Mouse (Mus musculus) lung, adult 2 months (tissue): ENCODE results near the gene Ermard. TPM values are rescaled to one million over a fixed set of nuclear protein-coding genes. Genes with fewer than 3 reads are reported as not detected.

Experiments used
- DNase-seq: peaks from one replicate; pipeline ENCODE4 v3.0.0; 2022
- H3K4me1 ChIP-seq: fragments of 200-500 bp; 2 replicates; pipeline ENCODE4 v1.6.1; 2011; ENCODE audit warnings: low read length; ENCODE audit not compliant: control insufficient read depth, insufficient read depth
- H3K4me3 ChIP-seq: fragments of 200-500 bp; replicated peaks from 2 replicates; pipeline ENCODE3; 2011; ENCODE audit warnings: low read depth, mild to moderate bottlenecking, control low read depth, low read length; ENCODE audit errors: extremely low read depth
- CTCF ChIP-seq: fragments of 200-500 bp; IDR thresholded peaks from 2 replicates; pipeline ENCODE4 v1.5.1; 2011; ENCODE audit warnings: mild to moderate bottlenecking, low read length, control low read depth; ENCODE audit not compliant: insufficient read depth
- POLR2A ChIP-seq: fragments of 200-500 bp; IDR thresholded peaks from 2 replicates; pipeline ENCODE4 v1.6.1; 2011; ENCODE audit warnings: low read depth, mild to moderate bottlenecking, control low read depth, low read length, borderline replicate concordance; ENCODE audit errors: extremely low read depth
- WGBS: fragments of 180-500 bp; shearing (Covaris S2); methylation state at CpG from one replicate; pipeline ENCODE4 v1.1.7; 2018; 5-methylcytosine and 5-hydroxymethylcytosine counted together
- polyA plus RNA-seq: library from polyadenylated mRNA; depleted of rRNA; stranded (reverse); fragments of >200 nt; gene quantifications from 2 replicates; pipeline ENCODE4 v1.2.3, GENCODE M21; 2012; rRNA removed

Gene Ermard
- polyA plus RNA-seq, 1 experiment, result 50.8 TPM

GRCm38 (mm10) chr17:15134905-15135669 is 94.1 kb downstream of the Ermard start:
- TF ChIP-seq POLR2A, result no peak
- no peak for TF ChIP-seq CTCF
- no peak overlapping the region for H3K4me3 ChIP-seq
- no peak for DNase-seq
- 78% methylated on average over 12 of the region's 12 CpGs for WGBS
- peaks cover 3% of the 10 kb centered on the region for H3K4me1 ChIP-seq

DNA sequence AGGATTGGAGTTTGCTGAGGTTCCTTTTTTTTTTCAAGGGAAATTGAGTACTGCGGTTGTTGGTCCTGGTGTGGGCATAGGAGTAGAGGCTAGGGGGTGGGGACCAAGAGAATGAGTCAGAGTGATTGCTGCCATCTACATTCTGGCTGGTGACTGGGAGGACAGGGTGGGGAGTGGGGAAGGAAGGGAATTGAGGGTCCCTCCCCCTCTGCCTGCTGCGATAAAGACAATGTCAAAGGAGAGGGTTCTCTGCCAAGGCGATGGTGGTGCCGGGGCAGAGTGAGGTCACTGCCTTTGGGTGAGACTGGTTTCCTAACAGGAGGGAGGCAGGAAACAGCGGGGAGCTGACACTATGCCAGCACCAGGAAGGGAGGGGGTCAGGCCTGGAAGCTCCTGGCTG is 96.4 kb downstream of the Ermard start:
- H3K4me1 ChIP-seq, result peaks cover 3% of the 10 kb centered on the region
- DNase-seq, result peak; percentile 62
- H3K4me3 ChIP-seq, result no peak overlapping the region
- TF ChIP-seq CTCF (no peak), POLR2A (no peak)
- 31% methylated on average over 5 of the region's 5 CpGs for WGBS

Other genes starting within 250 kb of the Ermard start
- gene Wdr27, start 98.0 kb upstream of the Ermard start, polyA plus RNA-seq, result 8.8 and 9.0 TPM in 2 replicates
- 16.8 and 22.2 TPM in 2 replicates for gene 1600012H06Rik, start 98.0 kb upstream of the Ermard start, polyA plus RNA-seq
- 12.9 and 23.9 TPM in 2 replicates for gene Phf10, start 79.9 kb upstream of the Ermard start, polyA plus RNA-seq
- gene 9030025P20Rik, start 62.7 kb upstream of the Ermard start, polyA plus RNA-seq, result 7.7 and 13.8 TPM in 2 replicates
- gene Gm3417, start 62.4 kb upstream of the Ermard start, polyA plus RNA-seq, result 0.73 and 1.2 TPM in 2 replicates
- gene Gm3435, start 31.0 kb upstream of the Ermard start, polyA plus RNA-seq, result 0.53 and 3.1 TPM in 2 replicates
- 0.19 TPM in 1 of 2 replicates, not detected in the other for gene Tcte3, start 280 bp downstream of the Ermard start, polyA plus RNA-seq
- gene Gm3448, start 329 bp downstream of the Ermard start, polyA plus RNA-seq, result 0.51 and 0.90 TPM in 2 replicates